Mouse (Mus musculus) cerebellum, adult 11 months (tissue): ENCODE measurements around the gene Plscr1.

ENCODE experiments used
- DNase-seq: peaks from one replicate; pipeline ENCODE4 v3.0.0; 2022

The Plscr1 gene

GRCm38 (mm10) chr9:92305620-92306220 lies 56.2 kb downstream of the Plscr1 start:
- DNase-seq: no peak

- no peak for DNase-seq
These were observed 59.5 kb downstream of the Plscr1 start, which contains the start of gene 1700057G04Rik for GRCm38 (mm10) chr9:92309077-92309476. Gene 1700057G04Rik, plus strand, starts transcription at chr9:92309377.

- DNase-seq: no peak
These were observed 67.2 kb downstream of the Plscr1 start for GRCm38 (mm10) chr9:92316791-92317190.
